Mouse (Mus musculus) neutrophil, adult 5-6 weeks (primary cell): ENCODE measurements around the gene Cyp2j5. TPM values are rescaled to one million over a fixed set of nuclear protein-coding genes. Genes with fewer than 3 reads are reported as not detected.
"Not testable (repeated sequence)": the region's sequence is repeated elsewhere in the genome, so short reads cannot be mapped to it uniquely, and the experiment has no call there.

Source experiments
- ATAC-seq: fragments of 151-379, 151-347 bp; 2 replicates; pipeline ENCODE4 v1.8.0; 2017; ENCODE audit warnings: mild to moderate bottlenecking, moderate TSS enrichment; ENCODE audit not compliant: insufficient number of reproducible peaks, poor library complexity, low FRiP score, severe bottlenecking; ENCODE audit errors: extremely low read depth
- total RNA-seq: library from RNA; stranded (forward); fragments of 200-1000 nt; gene quantifications from 2 replicates; pipeline ENCODE4 v1.2.3, GENCODE M21; 2017

Gene Cyp2j5
- total RNA-seq: not detected in 2 replicates

DNA sequence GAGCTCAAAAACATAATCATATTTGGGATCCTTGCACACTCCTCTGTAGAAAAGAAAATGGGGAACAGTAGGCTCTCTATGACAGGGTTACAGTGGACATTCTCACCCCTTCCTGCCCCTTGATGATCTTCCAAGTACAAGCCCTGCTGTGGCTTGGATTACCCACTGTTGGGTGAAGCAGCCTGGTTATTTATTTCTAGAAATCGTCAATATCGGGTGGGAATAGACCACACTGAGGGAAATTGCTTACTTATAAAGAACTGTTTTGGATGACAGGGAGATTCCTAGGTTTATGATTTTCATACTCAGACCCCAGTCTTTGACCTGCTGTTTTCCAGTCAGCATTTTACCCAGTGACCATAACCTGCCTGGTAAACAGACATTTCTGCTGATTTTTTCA is at the start of gene Cyp2j5:
Cyp2j5 (minus strand) TSS at position 164 of the 400 bp plus-strand sequence.
- no peak for ATAC-seq

DNA sequence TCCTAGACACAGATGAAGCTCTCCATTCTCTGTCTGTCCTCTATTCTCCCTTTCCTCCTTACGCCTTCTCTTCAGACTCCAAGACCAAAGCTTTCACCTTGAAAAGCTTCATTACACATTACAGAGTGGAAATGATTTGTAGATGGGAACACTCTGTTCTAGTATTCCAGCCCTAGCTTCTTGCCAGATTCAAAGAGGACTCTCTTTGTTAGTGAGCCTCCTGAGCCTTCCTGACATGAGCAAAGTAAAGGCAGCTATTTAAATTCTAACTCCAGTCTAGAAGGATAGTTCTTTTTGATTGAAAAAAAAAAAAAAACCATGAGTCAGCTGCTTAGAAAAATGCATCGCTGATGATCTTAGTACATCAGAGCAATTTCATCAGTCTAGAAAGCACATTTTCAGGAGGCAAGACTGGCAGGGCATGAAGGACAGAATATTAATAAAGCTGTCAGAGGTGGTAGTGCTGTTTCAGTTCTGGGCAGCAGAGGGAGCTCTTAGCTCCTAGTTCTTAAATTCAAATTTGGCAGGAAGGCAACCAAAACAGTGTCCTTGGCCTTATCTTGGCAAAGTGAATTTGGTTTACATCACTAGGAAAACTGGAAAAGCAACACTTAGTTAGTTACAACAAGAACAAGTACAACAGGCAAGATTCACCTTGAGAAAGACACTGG is 41.5 kb upstream of the Cyp2j5 start:
- ATAC-seq: no peak

- ATAC-seq: no peak
Observed at GRCm38 (mm10) chr4:96698218-96698561, 34.2 kb upstream of the Cyp2j5 start.

GRCm38 (mm10) chr4:96697511-96698217 is 33.7 kb upstream of the Cyp2j5 start:
- no peak for ATAC-seq

- no peak for ATAC-seq
Observed at GRCm38 (mm10) chr4:96696614-96697360, 32.8 kb upstream of the Cyp2j5 start.

GRCm38 (mm10) chr4:96687358-96687803 is 23.4 kb upstream of the Cyp2j5 start:
- ATAC-seq: no peak

GRCm38 (mm10) chr4:96683474-96683873 is 19.5 kb upstream of the Cyp2j5 start:
- no peak for ATAC-seq

GRCm38 (mm10) chr4:96680966-96681365 is 17.0 kb upstream of the Cyp2j5 start:
- ATAC-seq: no peak

- ATAC-seq: no peak
Observed at GRCm38 (mm10) chr4:96680233-96680632, 16.3 kb upstream of the Cyp2j5 start.

DNA sequence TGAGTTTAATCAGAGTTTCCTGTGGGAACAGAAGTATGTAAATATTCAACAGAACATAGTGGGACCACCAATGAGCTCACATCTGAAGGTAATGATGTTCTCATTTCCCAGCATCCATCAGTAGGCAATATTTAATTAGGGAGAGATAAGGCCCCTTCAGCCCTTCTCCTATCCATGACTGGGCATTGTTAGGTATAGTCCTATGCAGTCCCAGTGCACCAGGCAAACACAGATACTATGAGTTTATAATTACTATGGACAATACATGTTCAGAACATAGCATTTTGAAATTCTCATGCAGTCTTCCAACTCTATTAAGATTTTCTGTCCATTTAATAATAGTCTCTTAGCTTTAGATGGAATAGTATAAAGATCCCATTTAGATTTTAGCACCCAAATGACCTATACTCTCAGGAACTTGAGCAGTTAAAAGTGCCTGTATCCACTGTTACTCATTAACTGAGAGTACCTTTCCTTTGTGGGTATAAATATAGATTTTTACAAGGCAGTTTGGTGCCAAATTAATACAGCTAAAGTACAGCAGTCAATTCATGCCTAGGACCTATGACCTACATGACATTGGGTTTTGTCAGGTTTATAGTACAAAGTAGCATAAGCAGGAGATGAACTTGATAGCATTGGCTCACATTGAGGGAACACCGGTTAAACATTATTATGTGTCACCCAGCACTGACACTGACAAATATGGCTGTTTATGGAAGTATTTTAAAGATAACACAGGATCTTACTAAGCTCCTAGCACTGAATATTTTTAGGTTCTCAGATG is 907 bp upstream of the Cyp2j5 start:
- ATAC-seq: no peak

DNA sequence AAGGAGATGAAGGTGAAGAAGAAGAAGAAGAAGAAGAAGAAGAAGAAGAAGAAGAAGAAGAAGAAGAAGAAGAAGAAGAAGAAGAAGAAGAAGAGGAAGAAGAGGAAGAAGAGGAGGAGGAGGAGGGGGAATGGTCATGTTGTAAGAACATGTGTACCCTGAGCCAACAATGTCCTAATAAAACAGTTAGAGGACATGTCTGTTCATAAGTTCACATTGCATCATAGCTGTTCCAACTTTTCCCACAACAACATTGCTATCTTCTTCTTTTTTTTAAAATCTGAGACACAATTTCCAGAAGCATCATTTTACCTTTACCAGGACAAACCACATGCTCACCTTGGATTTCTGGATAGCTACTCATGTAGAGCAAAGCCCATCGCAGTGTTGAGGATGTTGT is 28.5 kb downstream of the Cyp2j5 start:
- no peak for ATAC-seq

DNA sequence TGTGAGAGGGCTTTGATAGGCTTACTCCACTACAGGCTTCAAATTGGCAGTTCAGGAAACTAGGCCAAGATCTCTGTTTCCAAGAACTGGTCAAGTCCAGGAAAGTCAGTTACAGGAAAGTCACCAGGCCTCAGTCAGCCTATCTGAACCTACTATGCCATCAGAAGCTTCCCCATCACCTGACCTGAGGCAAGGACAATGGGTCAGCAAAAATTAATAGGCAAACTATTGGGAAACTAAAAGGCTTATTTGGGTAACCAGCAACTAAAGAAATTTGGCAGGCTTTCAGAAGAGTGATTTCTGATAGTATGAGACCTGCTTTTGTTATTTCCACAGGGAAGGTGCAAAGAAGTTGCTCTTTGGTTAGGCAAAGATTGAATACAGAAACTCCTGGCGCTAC is 41.5 kb downstream of the Cyp2j5 start:
- no peak for ATAC-seq

- ATAC-seq: no peak
Observed at GRCm38 (mm10) chr4:96591791-96592150, 72.2 kb downstream of the Cyp2j5 start.

GRCm38 (mm10) chr4:96590911-96591790 is 72.8 kb downstream of the Cyp2j5 start, which contains the start of gene Cyp2j9:
TSS of gene Cyp2j9 (minus strand) at chr4:96591578.
- no peak for ATAC-seq

DNA sequence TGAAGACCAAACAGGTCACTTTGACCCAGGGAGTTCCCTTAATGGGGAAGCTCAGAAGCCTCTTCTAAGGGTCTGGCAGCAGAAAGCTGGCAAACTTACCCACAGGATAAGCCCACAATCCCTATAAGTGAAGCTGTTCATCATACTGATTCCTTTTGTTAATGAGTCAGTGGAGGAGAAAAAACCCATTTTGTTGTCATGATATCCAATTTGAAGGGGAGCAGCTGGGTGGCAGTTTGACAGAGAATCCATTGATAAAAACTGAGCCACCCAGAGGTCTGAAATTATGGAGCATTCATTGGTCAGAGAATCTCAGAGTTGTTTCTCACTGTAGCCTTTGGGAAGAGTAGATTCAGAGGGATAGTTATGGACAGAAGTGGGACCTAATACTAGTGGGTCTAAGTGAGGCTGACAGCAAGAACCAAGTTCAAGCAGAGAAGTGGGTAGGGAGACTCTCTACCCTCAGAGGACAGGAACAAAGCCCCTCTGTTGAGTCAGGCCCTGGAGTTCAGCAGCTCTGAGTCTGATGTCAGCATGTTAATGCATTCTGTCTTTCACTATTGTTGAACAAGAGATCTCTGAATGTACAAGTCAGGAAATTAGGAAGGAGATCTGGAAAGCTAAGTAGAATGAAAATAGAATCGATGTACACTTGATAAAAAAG is 82.4 kb downstream of the Cyp2j5 start:
- ATAC-seq: no peak

DNA sequence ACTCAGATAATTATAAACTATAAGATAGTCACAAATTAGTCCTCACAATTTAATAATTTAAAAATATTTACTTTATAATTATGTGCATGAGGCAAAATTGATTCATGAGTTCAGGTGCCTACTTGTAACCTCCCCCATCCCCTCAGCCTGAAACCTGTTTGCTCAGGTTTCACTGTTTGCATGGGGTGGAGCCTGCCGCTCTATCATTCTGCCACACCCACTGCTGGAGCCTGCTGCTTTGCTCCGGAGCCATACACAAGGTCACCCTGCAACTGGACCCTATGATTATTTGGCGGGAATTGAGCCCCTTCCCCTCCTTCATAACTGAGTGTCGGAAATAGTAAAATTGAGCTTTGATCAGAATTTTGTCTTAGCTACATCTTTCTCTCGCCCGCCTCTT is 83.6 kb downstream of the Cyp2j5 start:
- not testable (repeated sequence) for ATAC-seq
